ENCODE assay signal across 8 mouse cellular contexts in the genomic region with DNA sequence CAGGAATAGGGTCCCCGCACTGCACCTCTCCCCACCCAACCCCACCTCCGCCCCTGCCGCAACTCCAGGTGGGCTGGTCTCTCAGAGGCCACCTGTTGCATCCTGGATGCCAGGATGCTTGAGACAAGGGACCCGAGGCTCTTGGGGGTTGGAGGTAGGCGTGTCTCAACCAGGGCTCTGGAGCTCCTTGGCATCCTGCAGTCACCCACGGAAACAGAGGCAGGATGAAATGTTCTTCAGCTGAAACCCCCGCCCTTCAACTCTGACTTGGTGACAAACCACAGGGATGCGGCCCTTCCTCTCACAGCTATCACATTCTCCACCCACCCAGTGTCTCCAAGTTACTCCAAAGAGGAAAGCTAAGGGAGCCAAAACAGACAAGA. TPM values are rescaled to one million over a fixed set of nuclear protein-coding genes. Genes with fewer than 3 reads are reported as not detected.
DNase-seq lines count a peak whose midpoint lies in the region; ATAC-seq and TF ChIP-seq lines count a peak whose summit lies in the region.

No protein-coding gene starts in this region.

- H3K9ac ChIP-seq in heart, embryonic 14.5 days (ENCODE audit: low read length), result peak overlapping the region; percentile 82
- no peak overlapping the region for H3K9ac ChIP-seq in liver, embryonic 16.5 days (ENCODE audit: low read depth, low read length)

- peak; percentile 19 for DNase-seq in embryo, embryonic 10.5 days (ENCODE audit: low spot score)
- DNase-seq in embryo, embryonic 10 days (ENCODE audit: low spot score), result no peak
- DNase-seq in G1E (ENCODE audit: low spot score) (no peak), adipocyte (ENCODE audit: low spot score) (no peak)
- no peak for DNase-seq in adrenal gland, postnatal 25 days

- no peak for ATAC-seq in G1E (ENCODE audit: extremely low read depth, insufficient number of reproducible peaks, low FRiP score, poor library complexity, severe bottlenecking)
- no peak for ATAC-seq in heart, embryonic 14.5 days (ENCODE audit: insufficient number of reproducible peaks, insufficient read depth, low FRiP score, low read depth)
- ATAC-seq in liver, embryonic 16.5 days (ENCODE audit: low read depth), result no peak
- no peak for ATAC-seq in megakaryocyte-erythroid progenitor cell, adult 5-6 weeks (replicated peaks; ENCODE audit: low FRiP score, low TSS enrichment, poor library complexity, severe bottlenecking)

- 10% methylated on average over 8 of the region's 8 CpGs for WGBS in heart, embryonic 14.5 days
- 14% methylated on average over 8 of the region's 8 CpGs for WGBS in liver, embryonic 16.5 days (ENCODE audit: insufficient replicate concordance)

- no peak overlapping the region for H3K27ac ChIP-seq in heart, embryonic 14.5 days (replicated peaks in 1 of 2; ENCODE audit: control insufficient read depth in 1 of 2, insufficient read depth in 1 of 2, low read depth in 2 of 2, low read length in 2 of 2)
- no peak overlapping the region for H3K27ac ChIP-seq in liver, embryonic 16.5 days (ENCODE audit: low read length)

- peak overlapping the region; percentile 73 for H3K4me3 ChIP-seq in G1E (ENCODE audit: low read depth, low read length)
- H3K4me3 ChIP-seq in heart, embryonic 14.5 days (ENCODE audit: control insufficient read depth in 1 of 2, insufficient read depth in 1 of 2, low read depth in 1 of 2, low read length in 2 of 2), result peak overlapping the region; percentile 49 to 79
- peak overlapping the region; percentile 58 for H3K4me3 ChIP-seq in liver, embryonic 16.5 days (ENCODE audit: low read depth, low read length)

- no peaks in the 10 kb centered on the region for H3K36me3 ChIP-seq in G1E (replicated peaks)
- H3K36me3 ChIP-seq in heart, embryonic 14.5 days (ENCODE audit: control insufficient read depth, insufficient read depth, low read length), result no peaks in the 10 kb centered on the region
- H3K36me3 ChIP-seq in liver, embryonic 16.5 days (ENCODE audit: control insufficient read depth, insufficient read depth), result no peaks in the 10 kb centered on the region

- H3K9me3 ChIP-seq in G1E (replicated peaks), result peaks cover 4% of the 10 kb centered on the region; the same call in 1 of the 2 replicates
- H3K9me3 ChIP-seq in heart, embryonic 14.5 days (ENCODE audit: control insufficient read depth, low read length), result no peaks in the 10 kb centered on the region
- H3K9me3 ChIP-seq in liver, embryonic 16.5 days (replicated peaks; ENCODE audit: control insufficient read depth, low read length), result no peaks in the 10 kb centered on the region

- peaks cover 6% of the 10 kb centered on the region; the same call in 1 of the 2 replicates for H3K27me3 ChIP-seq in G1E (ENCODE audit: insufficient read depth, low read length)
- H3K27me3 ChIP-seq in heart, embryonic 14.5 days (ENCODE audit: control insufficient read depth, insufficient read depth, low read length), result peaks cover 22% of the 10 kb centered on the region
- peaks cover 38% of the 10 kb centered on the region for H3K27me3 ChIP-seq in liver, embryonic 16.5 days (ENCODE audit: control insufficient read depth, insufficient read depth, low read depth, low read length)

- no peak for TF ChIP-seq CTCF in G1E (IDR thresholded peaks at IDR 0.05; ENCODE audit: low read depth, low read length)

- H3K4me2 ChIP-seq in heart, embryonic 14.5 days (ENCODE audit: low read length), result peak overlapping the region; percentile 99
- peak overlapping the region; percentile 75 for H3K4me2 ChIP-seq in liver, embryonic 16.5 days (ENCODE audit: low read depth, low read length)

- H3K4me1 ChIP-seq in G1E (ENCODE audit: insufficient read depth, low read depth, low read length), result peaks cover 58% of the 10 kb centered on the region
- H3K4me1 ChIP-seq in heart, embryonic 14.5 days (ENCODE audit: control insufficient read depth in 2 of 2, insufficient read depth in 2 of 2, low read length in 2 of 2), result peaks cover 8 to 9% of the 10 kb centered on the region in 2 experiments; a peak in 3 of 4 replicates
- H3K4me1 ChIP-seq in liver, embryonic 16.5 days (ENCODE audit: control insufficient read depth, low read depth, low read length), result peaks cover 9% of the 10 kb centered on the region

RNA-seq across cellular contexts. Expression of a gene that starts 1.0 kb away (rescaled TPM):
- total RNA-seq in G1E (2014; fragmentation: Nextera tagmentation), result 6.6 and 6.8 TPM in 2 replicates
- 3.9 and 4.9 TPM in 2 replicates for total RNA-seq in G1E (2017)
- 0.37 and 0.95 TPM in 2 replicates for polyA plus RNA-seq in G1E (2012)
- polyA plus RNA-seq in heart, embryonic 14.5 days (2014; fragmentation: Nextera tagmentation; extraction: Ambion mirVana), result 1.7 and 2.2 TPM in 2 replicates
- 0.15 and 0.73 TPM in 2 replicates for polyA plus RNA-seq in liver, embryonic 16.5 days (2015; fragmentation: Nextera tagmentation; extraction: Ambion mirVana)
- not detected in 2 replicates for total RNA-seq in megakaryocyte-erythroid progenitor cell, adult 5-6 weeks (2014; fragmentation: Nextera tagmentation)
- total RNA-seq in megakaryocyte-erythroid progenitor cell, adult 5-6 weeks (2017), result not detected in 2 replicates
- total RNA-seq in adrenal gland, postnatal 25 days (2021), result 1.4 and 2.5 TPM in 2 replicates

RNA-seq across cellular contexts. Expression of a gene that starts 36.6 kb away (rescaled TPM):
- total RNA-seq in G1E (2014; fragmentation: Nextera tagmentation) (18.2 and 26.3 TPM in 2 replicates), G1E (2017) (14.8 and 15.7 TPM in 2 replicates)
- 6.3 TPM in 2 replicates for polyA plus RNA-seq in G1E (2012)
- 0.50 and 0.67 TPM in 2 replicates for polyA plus RNA-seq in heart, embryonic 14.5 days (2014; fragmentation: Nextera tagmentation; extraction: Ambion mirVana)
- polyA plus RNA-seq in liver, embryonic 16.5 days (2015; fragmentation: Nextera tagmentation; extraction: Ambion mirVana), result 0.95 and 1.1 TPM in 2 replicates
- 3.6 and 6.5 TPM in 2 replicates for total RNA-seq in megakaryocyte-erythroid progenitor cell, adult 5-6 weeks (2014; fragmentation: Nextera tagmentation)
- total RNA-seq in megakaryocyte-erythroid progenitor cell, adult 5-6 weeks (2017), result 7.3 and 10.6 TPM in 2 replicates
- 2.7 and 3.7 TPM in 2 replicates for total RNA-seq in adrenal gland, postnatal 25 days (2021)

RNA-seq across cellular contexts. Expression of a gene that starts 36.8 kb away (rescaled TPM):
- 26.5 and 27.3 TPM in 2 replicates for total RNA-seq in G1E (2014; fragmentation: Nextera tagmentation)
- total RNA-seq in G1E (2017), result 25.3 and 31.6 TPM in 2 replicates
- 0.51 and 0.52 TPM in 2 replicates for polyA plus RNA-seq in G1E (2012)
- polyA plus RNA-seq in heart, embryonic 14.5 days (2014; fragmentation: Nextera tagmentation; extraction: Ambion mirVana), result 4.9 TPM in 2 replicates
- 2.0 and 2.2 TPM in 2 replicates for polyA plus RNA-seq in liver, embryonic 16.5 days (2015; fragmentation: Nextera tagmentation; extraction: Ambion mirVana)
- 10.3 and 15.8 TPM in 2 replicates for total RNA-seq in megakaryocyte-erythroid progenitor cell, adult 5-6 weeks (2014; fragmentation: Nextera tagmentation)
- total RNA-seq in megakaryocyte-erythroid progenitor cell, adult 5-6 weeks (2017), result 8.2 and 17.5 TPM in 2 replicates
- total RNA-seq in adrenal gland, postnatal 25 days (2021), result 6.9 and 8.1 TPM in 2 replicates
